Mouse (Mus musculus): ENCODE data around the gene Glipr2. TPM values are rescaled to one million over a fixed set of nuclear protein-coding genes. Genes with fewer than 3 reads are reported as not detected.

Gene Glipr2
- polyA plus RNA-seq, 1 experiment from 2014 or later = 79.1 TPM

DNA sequence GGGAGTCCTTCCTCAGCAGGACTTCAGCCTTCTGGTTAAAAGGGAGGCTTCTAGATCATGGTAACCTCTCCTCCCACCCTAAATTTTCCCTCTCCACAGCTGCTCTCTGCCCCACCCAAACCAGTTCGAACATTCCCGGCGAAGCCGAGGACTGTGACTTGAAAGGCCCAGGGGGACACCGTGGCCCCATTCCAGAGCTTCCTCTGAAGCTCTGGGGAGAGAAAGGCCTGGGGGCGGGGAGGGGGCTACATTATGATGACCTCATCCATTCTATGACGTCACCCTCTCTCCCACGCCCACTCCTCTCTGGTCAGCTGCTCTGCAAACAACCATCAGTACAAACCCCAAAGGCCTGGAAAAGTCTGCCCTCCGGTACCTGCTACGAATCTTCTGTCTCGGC lies 26.0 kb downstream of the Glipr2 start, which contains the start of gene Ccin:
Gene Ccin (plus strand): TSS at position 303 of the 400 bp plus-strand sequence.
- peaks cover 3% of the 10 kb centered on the region; the same call in 1 of the 2 replicates for H3K27me3 ChIP-seq (ENCODE audit: control insufficient read depth, insufficient read depth, low read length)
- peaks cover 5% of the 10 kb centered on the region; the same call in 1 of the 2 replicates for H3K4me1 ChIP-seq (replicated peaks; ENCODE audit: control insufficient read depth, insufficient read depth, low read length)
- H3K36me3 ChIP-seq (ENCODE audit: control insufficient read depth, insufficient read depth, low read length) = no peaks in the 10 kb centered on the region
- WGBS = 84% methylated on average over 11 of the region's 11 CpGs
- H3K9ac ChIP-seq (ENCODE audit: low read length) = peak within 1 kb of the TSS; percentile 64; the same call in 1 of the 2 replicates
- H3K4me3 ChIP-seq (ENCODE audit: low read depth, low read length) = peak within 1 kb of the TSS; percentile 23
- DNase-seq (ENCODE audit: low spot score) = peak; percentile 46
- ATAC-seq (replicated peaks; ENCODE audit: low FRiP score) = no peak
- H3K27ac ChIP-seq (ENCODE audit: low read depth, low read length) = no peak within 1 kb of the TSS
- peak within 1 kb of the TSS; percentile 61 for H3K4me2 ChIP-seq (ENCODE audit: low read depth, low read length, severe bottlenecking)
- H3K9me3 ChIP-seq (ENCODE audit: control insufficient read depth, low read length) = no peaks in the 10 kb centered on the region

DNA sequence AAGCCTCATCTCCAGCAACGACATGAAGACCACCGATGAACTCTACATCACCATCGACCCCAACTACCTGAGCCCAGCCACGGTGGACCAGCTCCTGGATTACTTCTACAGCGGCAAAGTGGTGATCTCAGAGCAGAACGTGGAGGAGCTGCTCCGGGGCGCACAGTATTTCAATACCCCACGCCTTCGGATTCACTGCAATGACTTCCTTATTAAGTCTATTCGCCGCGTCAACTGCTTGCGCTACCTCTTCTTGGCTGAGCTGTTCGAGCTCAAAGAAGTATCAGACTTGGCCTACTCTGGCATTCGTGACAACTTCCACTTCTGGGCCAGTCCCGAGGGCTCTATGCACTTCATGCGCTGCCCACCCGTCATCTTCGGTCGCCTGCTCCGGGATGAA lies 26.6 kb downstream of the Glipr2 start:
- DNase-seq (ENCODE audit: low spot score) = no peak
- peaks cover 2% of the 10 kb centered on the region; the same call in 1 of the 2 replicates for H3K4me1 ChIP-seq (replicated peaks; ENCODE audit: control insufficient read depth, insufficient read depth, low read length)
- H3K27ac ChIP-seq (ENCODE audit: low read depth, low read length) = no peak overlapping the region
- H3K4me2 ChIP-seq (ENCODE audit: low read depth, low read length, severe bottlenecking) = no peak overlapping the region
- H3K9me3 ChIP-seq (ENCODE audit: control insufficient read depth, low read length) = no peaks in the 10 kb centered on the region
- peaks cover 3% of the 10 kb centered on the region; the same call in 1 of the 2 replicates for H3K27me3 ChIP-seq (ENCODE audit: control insufficient read depth, insufficient read depth, low read length)
- no peak overlapping the region for H3K9ac ChIP-seq (ENCODE audit: low read length)
- H3K36me3 ChIP-seq (ENCODE audit: control insufficient read depth, insufficient read depth, low read length) = no peaks in the 10 kb centered on the region
- ATAC-seq (replicated peaks; ENCODE audit: low FRiP score) = no peak
- no peak overlapping the region for H3K4me3 ChIP-seq (ENCODE audit: low read depth, low read length)
- 92% methylated on average over 22 of the region's 22 CpGs for WGBS

DNA sequence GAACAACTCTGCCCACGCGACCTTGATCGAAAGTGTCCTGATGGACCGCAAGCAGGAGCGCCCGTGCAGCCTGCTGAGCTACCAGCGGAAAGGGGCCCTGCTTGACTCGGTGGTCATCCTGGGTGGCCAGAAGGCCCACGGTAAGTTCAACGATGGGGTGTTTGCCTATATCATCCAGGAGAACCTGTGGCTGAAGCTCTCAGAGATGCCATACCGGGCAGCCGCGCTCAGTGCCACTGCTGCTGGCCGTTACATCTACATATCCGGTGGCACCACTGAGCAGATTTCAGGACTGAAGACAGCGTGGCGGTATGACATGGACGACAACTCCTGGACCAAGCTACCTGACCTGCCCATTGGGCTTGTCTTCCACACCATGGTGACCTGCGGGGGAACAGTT lies 27.1 kb downstream of the Glipr2 start:
- Histone ChIP-seq H3K9ac (ENCODE audit: low read length) (no peak overlapping the region), H3K36me3 (ENCODE audit: control insufficient read depth, insufficient read depth, low read length) (no peaks in the 10 kb centered on the region), H3K4me3 (ENCODE audit: low read depth, low read length) (no peak overlapping the region), H3K27ac (ENCODE audit: low read depth, low read length) (no peak overlapping the region), H3K9me3 (ENCODE audit: control insufficient read depth, low read length) (no peaks in the 10 kb centered on the region), H3K4me2 (ENCODE audit: low read depth, low read length, severe bottlenecking) (no peak overlapping the region), H3K4me1 (replicated peaks; ENCODE audit: control insufficient read depth, insufficient read depth, low read length) (no peaks in the 10 kb centered on the region; the same call in 1 of the 2 replicates), H3K27me3 (ENCODE audit: control insufficient read depth, insufficient read depth, low read length) (peaks cover 3% of the 10 kb centered on the region; the same call in 1 of the 2 replicates)
- WGBS = 97% methylated on average over 19 of the region's 19 CpGs
- ATAC-seq (replicated peaks; ENCODE audit: low FRiP score) (no peak), DNase-seq (ENCODE audit: low spot score) (no peak)

DNA sequence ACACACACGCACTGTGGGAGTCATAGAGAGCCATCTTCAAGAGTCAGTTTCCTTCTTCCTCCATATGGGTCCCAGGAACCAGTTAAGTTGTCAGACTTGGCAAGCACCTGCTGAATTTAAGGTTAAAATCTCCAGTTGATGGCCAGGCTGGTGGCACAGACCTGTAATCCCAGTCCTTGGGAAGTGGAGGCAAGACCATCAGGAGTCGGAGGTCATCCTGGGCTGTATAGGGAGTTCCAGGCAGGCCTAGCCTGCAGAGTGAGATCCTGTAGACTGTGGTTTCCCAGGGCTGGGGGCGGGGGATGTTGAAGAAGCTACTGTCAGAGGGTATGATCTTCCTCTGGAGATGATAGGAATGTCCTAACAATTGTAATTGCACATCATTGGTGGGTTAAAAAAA lies 31.8 kb downstream of the Glipr2 start:
- no peaks in the 10 kb centered on the region for H3K27me3 ChIP-seq (ENCODE audit: control insufficient read depth, insufficient read depth, low read length)
- DNase-seq (ENCODE audit: low spot score) (no peak), ATAC-seq (replicated peaks; ENCODE audit: low FRiP score) (no peak)
- no peak overlapping the region for H3K4me3 ChIP-seq (ENCODE audit: low read depth, low read length)
- H3K9ac ChIP-seq (ENCODE audit: low read length) = no peak overlapping the region
- no peak overlapping the region for H3K4me2 ChIP-seq (ENCODE audit: low read depth, low read length, severe bottlenecking)
- no peaks in the 10 kb centered on the region for H3K4me1 ChIP-seq (replicated peaks; ENCODE audit: control insufficient read depth, insufficient read depth, low read length)
- 87% methylated on average over 3 of the region's 3 CpGs for WGBS
- H3K27ac ChIP-seq (ENCODE audit: low read depth, low read length) = no peak overlapping the region
- H3K36me3 ChIP-seq (ENCODE audit: control insufficient read depth, insufficient read depth, low read length) = no peaks in the 10 kb centered on the region
- no peaks in the 10 kb centered on the region for H3K9me3 ChIP-seq (ENCODE audit: control insufficient read depth, low read length)

DNA sequence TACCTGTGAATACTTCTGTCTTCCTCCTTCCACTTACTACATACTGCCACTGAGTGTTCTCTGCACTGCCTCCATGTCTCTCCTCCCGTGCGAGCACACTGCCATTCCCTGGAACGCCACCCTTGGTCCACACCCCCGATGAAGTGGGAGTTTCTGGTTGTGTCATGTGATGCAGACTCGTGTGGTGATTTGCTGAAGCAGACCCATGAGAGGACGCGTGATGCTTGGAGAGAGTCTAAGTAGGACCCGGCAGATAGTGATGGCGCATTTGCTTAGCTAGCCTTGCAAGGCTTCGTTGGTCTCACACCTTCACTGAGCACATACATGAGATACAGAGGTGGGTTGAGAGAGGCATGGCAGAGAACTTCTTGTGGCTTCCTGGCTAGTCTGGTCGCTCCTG lies 35.9 kb downstream of the Glipr2 start:
- no peak for ATAC-seq (replicated peaks; ENCODE audit: low FRiP score)
- no peaks in the 10 kb centered on the region for H3K36me3 ChIP-seq (ENCODE audit: control insufficient read depth, insufficient read depth, low read length)
- H3K9me3 ChIP-seq (ENCODE audit: control insufficient read depth, low read length) = no peaks in the 10 kb centered on the region
- 92% methylated on average over 11 of the region's 11 CpGs for whole genome bisulfite sequencing
- no peak overlapping the region for H3K4me2 ChIP-seq (ENCODE audit: low read depth, low read length, severe bottlenecking)
- no peaks in the 10 kb centered on the region for H3K27me3 ChIP-seq (ENCODE audit: control insufficient read depth, insufficient read depth, low read length)
- H3K4me3 ChIP-seq (ENCODE audit: low read depth, low read length) = no peak overlapping the region
- H3K27ac ChIP-seq (ENCODE audit: low read depth, low read length) = no peak overlapping the region
- no peak overlapping the region for H3K9ac ChIP-seq (ENCODE audit: low read length)
- no peaks in the 10 kb centered on the region for H3K4me1 ChIP-seq (replicated peaks; ENCODE audit: control insufficient read depth, insufficient read depth, low read length)
- no peak for DNase-seq (ENCODE audit: low spot score)

DNA sequence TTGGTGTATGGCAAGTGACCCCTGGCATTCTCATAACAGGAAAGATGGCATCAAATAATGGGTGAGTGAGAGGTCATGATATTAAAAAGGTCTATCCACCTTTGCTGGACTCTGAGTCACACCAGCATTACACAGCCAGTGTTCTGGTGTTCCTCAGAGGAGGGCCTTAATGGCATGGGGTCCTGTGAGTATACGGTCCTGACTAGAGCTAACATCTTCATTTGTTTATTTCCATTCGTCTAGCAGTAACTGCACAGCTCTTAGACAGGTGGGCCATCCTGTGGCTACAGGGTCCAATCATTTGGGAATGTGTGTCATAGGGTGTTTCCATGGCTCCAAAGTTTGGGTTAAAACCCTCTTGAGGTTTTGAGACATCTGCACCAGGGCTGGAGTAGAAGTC lies 37.1 kb downstream of the Glipr2 start:
- Histone ChIP-seq H3K9me3 (ENCODE audit: control insufficient read depth, low read length) (no peaks in the 10 kb centered on the region), H3K4me1 (replicated peaks; ENCODE audit: control insufficient read depth, insufficient read depth, low read length) (no peaks in the 10 kb centered on the region), H3K9ac (ENCODE audit: low read length) (no peak overlapping the region), H3K27me3 (ENCODE audit: control insufficient read depth, insufficient read depth, low read length) (no peaks in the 10 kb centered on the region), H3K4me3 (ENCODE audit: low read depth, low read length) (no peak overlapping the region), H3K36me3 (ENCODE audit: control insufficient read depth, insufficient read depth, low read length) (no peaks in the 10 kb centered on the region), H3K27ac (ENCODE audit: low read depth, low read length) (no peak overlapping the region), H3K4me2 (ENCODE audit: low read depth, low read length, severe bottlenecking) (no peak overlapping the region)
- ATAC-seq (replicated peaks; ENCODE audit: low FRiP score) (no peak), DNase-seq (ENCODE audit: low spot score) (no peak)
- WGBS = 84% methylated on average over 2 of the region's 2 CpGs

DNA sequence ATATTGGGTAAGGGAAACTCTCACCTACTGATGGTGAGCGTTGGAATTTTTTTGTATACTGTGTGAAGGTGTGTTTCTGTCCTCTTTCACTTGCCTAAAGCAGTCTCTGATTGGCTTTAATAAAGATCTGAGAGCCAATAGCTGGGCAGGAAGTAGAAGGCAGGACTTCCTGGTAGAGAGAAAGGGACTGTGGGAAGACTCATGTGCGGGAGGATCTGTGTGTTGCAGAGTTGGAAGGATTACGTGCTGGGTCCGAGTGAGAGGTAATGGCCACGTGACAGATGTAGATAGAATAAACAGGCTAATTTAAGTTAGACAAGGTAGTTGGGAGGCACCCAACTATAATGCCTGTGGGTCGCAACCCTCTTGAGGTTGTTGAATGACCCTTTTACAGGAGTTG lies 46.4 kb downstream of the Glipr2 start:
- no peaks in the 10 kb centered on the region for H3K27me3 ChIP-seq (ENCODE audit: control insufficient read depth, insufficient read depth, low read length)
- H3K9me3 ChIP-seq (ENCODE audit: control insufficient read depth, low read length) = no peaks in the 10 kb centered on the region
- H3K4me1 ChIP-seq (replicated peaks; ENCODE audit: control insufficient read depth, insufficient read depth, low read length) = no peaks in the 10 kb centered on the region
- WGBS = 87% methylated on average over 6 of the region's 6 CpGs
- H3K36me3 ChIP-seq (ENCODE audit: control insufficient read depth, insufficient read depth, low read length) = no peaks in the 10 kb centered on the region
- no peak overlapping the region for H3K4me3 ChIP-seq (ENCODE audit: low read depth, low read length)
- H3K9ac ChIP-seq (ENCODE audit: low read length) = no peak overlapping the region
- DNase-seq (ENCODE audit: low spot score) (no peak), ATAC-seq (replicated peaks; ENCODE audit: low FRiP score) (no peak)
- H3K27ac ChIP-seq (ENCODE audit: low read depth, low read length) = no peak overlapping the region
- no peak overlapping the region for H3K4me2 ChIP-seq (ENCODE audit: low read depth, low read length, severe bottlenecking)

DNA sequence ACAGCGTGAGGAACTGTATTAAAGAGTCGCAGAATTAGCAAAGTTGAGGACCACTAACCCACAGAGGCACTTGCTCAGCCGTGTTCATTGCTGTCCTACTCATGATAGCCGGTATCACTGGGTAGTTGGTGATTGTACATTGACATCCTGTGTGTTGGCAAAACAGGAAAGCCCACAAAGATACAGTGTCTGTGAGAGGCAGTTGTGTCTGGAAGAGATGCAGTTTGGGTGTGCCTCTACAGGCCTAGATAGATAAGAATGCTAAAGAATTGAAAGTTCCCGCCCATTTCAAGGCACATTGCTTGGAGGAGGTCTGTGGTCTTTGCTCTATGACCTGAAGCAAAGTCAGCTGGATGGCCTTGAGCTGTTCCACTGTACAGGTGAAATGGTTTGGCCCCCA lies 46.9 kb downstream of the Glipr2 start, which contains the start of gene Clta:
Gene Clta (plus strand): TSS at position 327 of the 400 bp plus-strand sequence.
- 88% methylated on average over 5 of the region's 5 CpGs for WGBS
- H3K9ac ChIP-seq (ENCODE audit: low read length) = no peak within 1 kb of the TSS

DNA sequence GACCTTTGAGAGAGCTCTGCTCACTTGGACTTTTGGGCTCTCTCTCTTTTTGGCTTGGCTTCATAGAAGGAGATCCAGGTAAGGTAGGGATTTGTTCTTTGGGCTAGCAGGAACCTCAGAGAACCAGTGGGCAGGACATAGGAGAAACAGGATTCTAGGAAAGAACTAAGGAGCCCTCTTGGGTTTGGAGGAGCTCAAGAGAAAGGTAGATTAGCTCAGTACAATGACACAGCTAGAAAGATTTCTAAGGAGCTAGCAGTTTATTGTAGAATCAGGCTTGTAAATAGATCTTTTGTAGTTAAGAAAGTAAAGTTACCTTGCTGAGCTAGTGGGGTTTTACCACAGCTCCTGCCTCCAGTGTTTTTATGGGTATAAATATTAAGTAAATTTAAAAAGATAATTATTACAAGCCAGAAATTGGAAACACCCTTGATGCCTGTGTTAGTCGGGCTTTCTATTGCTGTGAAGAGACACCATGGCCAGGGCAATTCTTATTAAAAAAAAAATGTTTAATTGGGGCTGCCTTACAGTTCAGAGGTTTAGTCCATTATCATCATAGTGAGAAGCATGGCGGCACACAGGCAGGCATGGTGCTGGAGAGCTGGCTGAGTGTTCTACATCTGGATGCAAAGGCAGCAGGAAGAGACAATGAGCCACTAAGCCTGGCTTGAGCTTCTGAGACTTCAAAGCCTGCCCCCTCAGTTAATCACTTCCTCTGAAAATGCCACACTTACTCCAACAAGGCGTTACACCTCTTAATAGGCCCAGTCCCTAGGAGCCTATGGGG lies 47.6 kb downstream of the Glipr2 start:
- DNase-seq (ENCODE audit: low spot score) (no peak), ATAC-seq (replicated peaks; ENCODE audit: low FRiP score) (no peak)
- Histone ChIP-seq H3K36me3 (ENCODE audit: control insufficient read depth, insufficient read depth, low read length) (no peaks in the 10 kb centered on the region), H3K27me3 (ENCODE audit: control insufficient read depth, insufficient read depth, low read length) (no peaks in the 10 kb centered on the region), H3K9ac (ENCODE audit: low read length) (no peak overlapping the region), H3K4me2 (ENCODE audit: low read depth, low read length, severe bottlenecking) (no peak overlapping the region), H3K27ac (ENCODE audit: low read depth, low read length) (no peak overlapping the region), H3K4me1 (replicated peaks; ENCODE audit: control insufficient read depth, insufficient read depth, low read length) (no peaks in the 10 kb centered on the region), H3K9me3 (ENCODE audit: control insufficient read depth, low read length) (no peaks in the 10 kb centered on the region), H3K4me3 (ENCODE audit: low read depth, low read length) (no peak overlapping the region)
- 65% methylated on average over 3 of the region's 3 CpGs for WGBS

More for the DNA sequence above, 46.9 kb downstream of the Glipr2 start, which contains the start of gene Clta:
- no peaks in the 10 kb centered on the region for H3K9me3 ChIP-seq (ENCODE audit: control insufficient read depth, low read length)
- no peaks in the 10 kb centered on the region for H3K27me3 ChIP-seq (ENCODE audit: control insufficient read depth, insufficient read depth, low read length)
- no peaks in the 10 kb centered on the region for H3K36me3 ChIP-seq (ENCODE audit: control insufficient read depth, insufficient read depth, low read length)
- H3K4me2 ChIP-seq (ENCODE audit: low read depth, low read length, severe bottlenecking) = no peak within 1 kb of the TSS
- no peak within 1 kb of the TSS for H3K27ac ChIP-seq (ENCODE audit: low read depth, low read length)
- H3K4me3 ChIP-seq (ENCODE audit: low read depth, low read length) = no peak within 1 kb of the TSS
- DNase-seq (ENCODE audit: low spot score) = no peak
- no peaks in the 10 kb centered on the region for H3K4me1 ChIP-seq (replicated peaks; ENCODE audit: control insufficient read depth, insufficient read depth, low read length)
- no peak for ATAC-seq (replicated peaks; ENCODE audit: low FRiP score)

All from forebrain, embryonic 11.5 days (tissue).